Mouse (Mus musculus) liver, embryonic 15.5 days (tissue): ENCODE results near the gene Edil3. TPM values are rescaled to one million over a fixed set of nuclear protein-coding genes. Genes with fewer than 3 reads are reported as not detected.

ENCODE experiments used
- ATAC-seq: fragments of 200-750 bp; cut with Nextera tagmentation; 2 replicates; pipeline ENCODE4 v1.8.0; 2017; ENCODE audit warnings: moderate number of reproducible peaks, mild to moderate bottlenecking, moderate library complexity; ENCODE audit not compliant: insufficient read depth
- H3K27ac ChIP-seq: fragments of 300-500 bp; sonication (generic); replicated peaks from 2 replicates; pipeline ENCODE4 v1.5.1; 2015; ENCODE audit warnings: mild to moderate bottlenecking, inconsistent platforms
- H3K27me3 ChIP-seq: fragments of 300-500 bp; sonication (generic); 2 replicates; pipeline ENCODE4 v1.6.1; 2015; ENCODE audit warnings: mild to moderate bottlenecking, inconsistent platforms
- H3K36me3 ChIP-seq: fragments of 300-500 bp; sonication (generic); replicated peaks from 2 replicates; pipeline ENCODE4 v1.6.1; 2015; ENCODE audit warnings: moderate library complexity, mild to moderate bottlenecking, inconsistent platforms
- H3K4me1 ChIP-seq: fragments of 300-500 bp; sonication (generic); replicated peaks from 2 replicates; pipeline ENCODE4 v1.6.1; 2015; ENCODE audit warnings: inconsistent platforms
- H3K4me2 ChIP-seq: fragments of 300-500 bp; sonication (generic); 2 replicates; pipeline ENCODE4 v1.6.1; 2015; ENCODE audit warnings: moderate library complexity, mild to moderate bottlenecking, inconsistent platforms
- H3K4me3 ChIP-seq: fragments of 300-500 bp; sonication (generic); replicated peaks from 2 replicates; pipeline ENCODE4 v1.5.1; 2015; ENCODE audit warnings: mild to moderate bottlenecking, inconsistent platforms
- H3K9ac ChIP-seq: fragments of 300-500 bp; sonication (generic); 2 replicates; pipeline ENCODE4 v1.6.1; 2015; ENCODE audit warnings: moderate library complexity, mild to moderate bottlenecking, inconsistent platforms
- H3K9me3 ChIP-seq: fragments of 300-500 bp; sonication (generic); replicated peaks from 2 replicates; pipeline ENCODE4 v1.6.1; 2016; ENCODE audit warnings: inconsistent platforms
- WGBS: fragments of 180-500 bp; shearing (Covaris S2); methylation state at CpG from one replicate; pipeline ENCODE4 v1.1.7; 2015; ENCODE audit warnings: mixed read lengths; ENCODE audit not compliant: insufficient replicate concordance; 5-methylcytosine and 5-hydroxymethylcytosine counted together
- polyA plus RNA-seq: library from polyadenylated mRNA; unstranded; fragments of >200 nt; fragmentation: Nextera tagmentation; extraction: Ambion mirVana; gene quantifications from 2 replicates; pipeline ENCODE4 v1.2.1, GENCODE M21; 2015

Gene Edil3
- polyA plus RNA-seq, 1 experiment from 2014 or later, result 0.25 TPM

GRCm38 (mm10) chr13:89358407-89358806, 537.1 kb downstream of the Edil3 start:
- no peaks in the 10 kb centered on the region for H3K27me3 ChIP-seq
- no peak overlapping the region for H3K27ac ChIP-seq
- H3K9me3 ChIP-seq, result no peaks in the 10 kb centered on the region
- no peak for ATAC-seq
- H3K9ac ChIP-seq, result no peak overlapping the region
- no peaks in the 10 kb centered on the region for H3K36me3 ChIP-seq
- no peaks in the 10 kb centered on the region for H3K4me1 ChIP-seq
- no peak overlapping the region for H3K4me2 ChIP-seq
- H3K4me3 ChIP-seq, result no peak overlapping the region

GRCm38 (mm10) chr13:89362274-89362673, 541.0 kb downstream of the Edil3 start:
- no peak overlapping the region for H3K9ac ChIP-seq
- H3K4me1 ChIP-seq, result no peaks in the 10 kb centered on the region
- WGBS, result 61% methylated on average over 4 of the region's 4 CpGs
- no peaks in the 10 kb centered on the region for H3K9me3 ChIP-seq
- no peak for ATAC-seq
- no peaks in the 10 kb centered on the region for H3K36me3 ChIP-seq
- H3K27me3 ChIP-seq, result no peaks in the 10 kb centered on the region
- H3K4me3 ChIP-seq, result no peak overlapping the region
- H3K27ac ChIP-seq, result no peak overlapping the region
- H3K4me2 ChIP-seq, result no peak overlapping the region

- Histone ChIP-seq H3K9ac (no peak overlapping the region), H3K4me1 (no peaks in the 10 kb centered on the region), H3K27ac (no peak overlapping the region), H3K36me3 (no peaks in the 10 kb centered on the region), H3K4me3 (no peak overlapping the region), H3K9me3 (no peaks in the 10 kb centered on the region), H3K27me3 (no peaks in the 10 kb centered on the region), H3K4me2 (no peak overlapping the region)
- ATAC-seq, result no peak
Measured at GRCm38 (mm10) chr13:89371253-89371652, 550.0 kb downstream of the Edil3 start.

- no peak for ATAC-seq
- 67% methylated on average over 5 of the region's 5 CpGs for WGBS
Measured at GRCm38 (mm10) chr13:89371656-89372240, 550.5 kb downstream of the Edil3 start.

More at GRCm38 (mm10) chr13:89371656-89372240, 550.5 kb downstream of the Edil3 start:
- Histone ChIP-seq H3K4me1 (no peaks in the 10 kb centered on the region), H3K4me3 (no peak overlapping the region), H3K4me2 (no peak overlapping the region), H3K36me3 (no peaks in the 10 kb centered on the region), H3K9ac (no peak overlapping the region), H3K27ac (no peak overlapping the region), H3K27me3 (no peaks in the 10 kb centered on the region), H3K9me3 (no peaks in the 10 kb centered on the region)
